Mouse (Mus musculus) bone marrow macrophage, adult 2 months (primary cell): Measurements from ENCODE around the gene Trim44. TPM values are rescaled to one million over a fixed set of nuclear protein-coding genes. Genes with fewer than 3 reads are reported as not detected.

ENCODE experiments used
- H3K27ac ChIP-seq: 2 replicates; pipeline ENCODE4 v1.5.1; 2012; ENCODE audit warnings: low read depth, low read length; ENCODE audit not compliant: insufficient read depth
- H3K4me1 ChIP-seq: 2 replicates; pipeline ENCODE4 v1.6.1; 2012; ENCODE audit warnings: low read length; ENCODE audit not compliant: control insufficient read depth, insufficient read depth
- H3K4me3 ChIP-seq: 2 replicates; pipeline ENCODE4 v1.5.1; 2012; ENCODE audit warnings: mild to moderate bottlenecking, low read length, moderate library complexity; ENCODE audit not compliant: insufficient read depth
- CTCF ChIP-seq: IDR thresholded peaks from 2 replicates; pipeline ENCODE4 v1.5.1; 2012; ENCODE audit warnings: low read depth, mild to moderate bottlenecking, low read length, moderate library complexity
- POLR2A ChIP-seq: IDR thresholded peaks from 2 replicates; pipeline ENCODE4 v1.6.1; 2012; ENCODE audit warnings: mild to moderate bottlenecking, low read depth, low read length, borderline replicate concordance
- polyA plus RNA-seq: library from polyadenylated mRNA; stranded (reverse); fragments of >200 nt; gene quantifications from 2 replicates; pipeline ENCODE4 v1.2.4, GENCODE M21; 2012; ENCODE audit not compliant: missing spikeins, insufficient read depth, insufficient read length

Gene Trim44
- polyA plus RNA-seq, 1 experiment = 29.9 TPM

DNA sequence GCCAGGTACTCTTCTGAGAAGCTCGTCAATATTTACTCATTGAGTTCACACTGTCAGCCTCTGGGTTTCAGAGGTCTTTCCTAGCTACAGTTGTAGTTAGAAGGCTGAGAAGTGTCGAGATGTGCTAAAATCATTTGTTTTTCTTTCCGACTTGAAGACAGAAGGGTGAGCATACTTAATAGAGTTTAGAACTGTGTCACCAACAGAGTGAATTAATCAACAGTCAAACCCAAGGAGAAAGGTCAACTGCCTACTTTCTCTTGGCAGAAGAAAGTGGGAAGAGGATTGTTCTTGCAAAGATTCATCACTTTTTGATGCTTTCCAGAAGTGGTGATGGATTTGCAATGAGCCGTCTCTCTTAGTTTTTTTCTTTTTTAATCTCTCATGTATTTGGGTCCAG lies 39.2 kb upstream of the Trim44 start:
- Histone ChIP-seq H3K27ac (no peak overlapping the region), H3K4me3 (no peak overlapping the region), H3K4me1 (0 out of 2 replicates have a peak, but pooled peaks cover 2% of the 10 kb centered on the region)
- no peak for TF ChIP-seq POLR2A

DNA sequence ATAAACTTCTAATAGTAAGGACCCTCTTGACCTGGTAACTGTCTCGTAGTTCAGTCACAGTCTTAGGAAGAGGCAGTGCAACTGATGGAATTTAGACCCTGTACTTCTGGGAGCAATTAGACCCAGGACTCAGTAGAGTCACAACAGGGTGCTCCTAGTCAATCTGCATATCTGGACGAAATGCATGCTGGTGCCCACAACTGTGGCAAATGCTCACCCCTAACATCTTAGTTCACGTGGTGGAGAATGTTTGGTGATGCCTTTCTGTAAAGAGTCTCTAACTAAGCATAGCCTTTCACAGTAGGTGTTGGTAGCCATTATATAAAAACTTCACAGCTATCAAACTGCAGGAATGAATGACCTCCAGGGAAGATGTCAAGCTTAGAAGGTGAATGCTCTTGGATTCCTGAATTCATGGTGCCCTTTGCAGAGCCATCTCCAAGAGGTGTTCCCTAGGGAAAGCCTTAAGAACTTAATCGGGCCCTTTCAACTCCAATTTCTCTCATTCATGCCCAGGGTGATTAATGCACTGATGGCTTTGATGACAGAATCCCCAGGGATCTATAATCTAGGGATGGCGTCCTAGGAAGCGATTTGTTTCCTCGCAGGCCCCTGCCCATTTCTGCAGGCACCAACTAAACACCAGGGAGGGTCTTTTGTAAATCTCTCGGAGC lies 29.9 kb upstream of the Trim44 start:
- no peaks in the 10 kb centered on the region for H3K4me1 ChIP-seq
- H3K4me3 ChIP-seq = no peak overlapping the region
- no peak for TF ChIP-seq POLR2A
- TF ChIP-seq CTCF = no peak
- H3K27ac ChIP-seq = no peak overlapping the region

DNA sequence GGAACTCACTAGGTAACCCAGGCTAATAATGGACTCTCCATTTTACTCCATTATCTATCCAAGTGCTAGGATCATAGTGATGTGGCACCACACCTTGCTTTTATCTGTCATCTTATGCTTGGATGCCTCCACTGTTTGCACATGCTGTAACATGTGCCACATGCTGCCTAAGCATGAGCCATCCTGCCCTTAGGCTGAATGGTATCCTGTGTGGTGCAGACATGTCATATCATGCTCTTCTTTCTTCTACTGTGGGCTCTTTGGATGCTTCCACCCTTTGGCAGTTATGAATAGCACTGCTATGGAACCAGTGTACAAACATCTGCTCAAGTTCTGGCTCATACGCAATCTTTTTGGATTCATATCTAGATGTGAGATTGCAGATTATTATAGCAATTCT lies 26.3 kb upstream of the Trim44 start:
- Histone ChIP-seq H3K4me3 (no peak overlapping the region), H3K4me1 (no peaks in the 10 kb centered on the region)
- TF ChIP-seq CTCF (no peak), POLR2A (no peak)

GRCm38 (mm10) chr2:102431084-102431483 lies 23.5 kb upstream of the Trim44 start:
- Histone ChIP-seq H3K4me3 (no peak overlapping the region), H3K27ac (no peak overlapping the region), H3K4me1 (no peaks in the 10 kb centered on the region)
- TF ChIP-seq CTCF (no peak), POLR2A (no peak)

More for the DNA sequence above, 26.3 kb upstream of the Trim44 start:
- H3K27ac ChIP-seq = no peak overlapping the region

- no peak overlapping the region for H3K27ac ChIP-seq
- H3K4me1 ChIP-seq = no peaks in the 10 kb centered on the region
- TF ChIP-seq CTCF (no peak), POLR2A (no peak)
- no peak overlapping the region for H3K4me3 ChIP-seq
Observed at GRCm38 (mm10) chr2:102427974-102428373, 20.3 kb upstream of the Trim44 start.

GRCm38 (mm10) chr2:102426434-102426833 lies 18.8 kb upstream of the Trim44 start:
- no peak overlapping the region for H3K4me3 ChIP-seq
- H3K4me1 ChIP-seq = no peaks in the 10 kb centered on the region
- no peak overlapping the region for H3K27ac ChIP-seq
- no peak for TF ChIP-seq POLR2A
- no peak for TF ChIP-seq CTCF

GRCm38 (mm10) chr2:102416149-102416743 lies 8.6 kb upstream of the Trim44 start:
- Histone ChIP-seq H3K27ac (no peak overlapping the region), H3K4me1 (no peaks in the 10 kb centered on the region), H3K4me3 (no peak overlapping the region)
- TF ChIP-seq POLR2A (no peak), CTCF (no peak)

GRCm38 (mm10) chr2:102412738-102413137 lies 5.1 kb upstream of the Trim44 start:
- Histone ChIP-seq H3K4me1 (0 out of 2 replicates have a peak, but pooled peaks cover 3% of the 10 kb centered on the region), H3K4me3 (no peak overlapping the region), H3K27ac (no peak overlapping the region)
- TF ChIP-seq POLR2A = no peak
- no peak for TF ChIP-seq CTCF

DNA sequence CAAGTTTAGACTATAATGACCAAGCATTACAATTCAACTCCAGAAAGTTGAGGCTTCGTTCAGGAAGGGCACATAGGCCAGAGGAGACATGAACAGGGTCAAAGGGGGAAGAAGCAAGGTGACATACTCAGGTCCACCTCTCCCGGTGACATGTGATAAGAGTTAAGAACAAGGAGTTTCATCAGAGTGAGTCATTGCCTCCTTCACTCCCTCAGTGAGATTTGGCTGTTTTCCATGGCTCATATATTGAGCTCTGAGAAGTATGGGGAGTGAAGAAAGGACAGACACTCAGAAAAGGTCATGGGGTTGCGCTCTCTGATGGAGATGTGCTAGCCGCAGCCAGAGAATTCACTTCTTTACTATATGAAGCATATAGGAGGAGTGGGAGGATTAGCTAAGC lies 3.0 kb upstream of the Trim44 start:
- TF ChIP-seq CTCF (no peak), POLR2A (no peak)
- Histone ChIP-seq H3K27ac (no peak overlapping the region), H3K4me1 (0 out of 2 replicates have a peak, but pooled peaks cover 3% of the 10 kb centered on the region), H3K4me3 (no peak overlapping the region)

- H3K27ac ChIP-seq = no peak overlapping the region
- H3K4me1 ChIP-seq = 0 out of 2 replicates have a peak, but pooled peaks cover 3% of the 10 kb centered on the region
- TF ChIP-seq CTCF (no peak), POLR2A (no peak)
Observed at GRCm38 (mm10) chr2:102409741-102410140, 2.1 kb upstream of the Trim44 start.

More at GRCm38 (mm10) chr2:102409741-102410140, 2.1 kb upstream of the Trim44 start:
- no peak overlapping the region for H3K4me3 ChIP-seq
